Mouse (Mus musculus): ENCODE measurements around the gene Lef1.
A peak's percentile ranks its signal among the peaks of the same experiment; 100 is the strongest.

Gene Lef1

GRCm38 (mm10) chr3:131144250-131144649 is 34.0 kb downstream of the Lef1 start:
- DNase-seq, result no peak

GRCm38 (mm10) chr3:131152921-131153320 is 42.6 kb downstream of the Lef1 start:
- no peak for DNase-seq

- peak; percentile 45 to 56 for DNase-seq
Observed at GRCm38 (mm10) chr3:131153896-131154295, 43.6 kb downstream of the Lef1 start.

- DNase-seq, result no peak
Observed at GRCm38 (mm10) chr3:131154576-131154975, 44.3 kb downstream of the Lef1 start.

- no peak for DNase-seq
Observed at GRCm38 (mm10) chr3:131155066-131155465, 44.8 kb downstream of the Lef1 start.

GRCm38 (mm10) chr3:131155657-131156056 is 45.4 kb downstream of the Lef1 start:
- DNase-seq, result no peak

GRCm38 (mm10) chr3:131156377-131156776 is 46.1 kb downstream of the Lef1 start:
- peak; percentile 63 to 79 for DNase-seq

GRCm38 (mm10) chr3:131157471-131157870 is 47.2 kb downstream of the Lef1 start:
- peak; percentile 74 to 83 for DNase-seq

GRCm38 (mm10) chr3:131159204-131159760 is 49.0 kb downstream of the Lef1 start:
- DNase-seq, result peak; percentile 55 to 72

- peak; percentile 41 to 46 for DNase-seq
Observed at GRCm38 (mm10) chr3:131159881-131160615, 49.8 kb downstream of the Lef1 start.

GRCm38 (mm10) chr3:131160921-131161320 is 50.6 kb downstream of the Lef1 start:
- no peak for DNase-seq

- no peak for DNase-seq
Observed at GRCm38 (mm10) chr3:131167731-131168130, 57.5 kb downstream of the Lef1 start.

- no peak for DNase-seq
Observed at GRCm38 (mm10) chr3:131169161-131169560, 58.9 kb downstream of the Lef1 start.

- DNase-seq, result no peak
Observed at GRCm38 (mm10) chr3:131170099-131170643, 59.9 kb downstream of the Lef1 start.

- no peak for DNase-seq
Observed at GRCm38 (mm10) chr3:131171292-131171960, 61.2 kb downstream of the Lef1 start.

- DNase-seq, result no peak
Observed at GRCm38 (mm10) chr3:131172293-131172692, 62.0 kb downstream of the Lef1 start.

GRCm38 (mm10) chr3:131181006-131181405 is 70.7 kb downstream of the Lef1 start:
- DNase-seq, result no peak

GRCm38 (mm10) chr3:131182158-131182557 is 71.9 kb downstream of the Lef1 start:
- no peak for DNase-seq

- DNase-seq, result no peak
Observed at GRCm38 (mm10) chr3:131186193-131186592, 75.9 kb downstream of the Lef1 start.

GRCm38 (mm10) chr3:131190239-131190638 is 80.0 kb downstream of the Lef1 start:
- no peak for DNase-seq

- DNase-seq, result no peak
Observed at GRCm38 (mm10) chr3:131190671-131191367, 80.5 kb downstream of the Lef1 start.

GRCm38 (mm10) chr3:131191454-131191853 is 81.2 kb downstream of the Lef1 start:
- no peak for DNase-seq

- DNase-seq, result no peak
Observed at GRCm38 (mm10) chr3:131196050-131196449, 85.8 kb downstream of the Lef1 start.

Data from thymus, postnatal 36 days (tissue).